Mouse (Mus musculus) lung, postnatal 0 days (tissue): Measurements from ENCODE around the gene Pcnx2. TPM values are rescaled to one million over a fixed set of nuclear protein-coding genes. Genes with fewer than 3 reads are reported as not detected.

Experiments used
- ATAC-seq: fragments of 200-750 bp; cut with Nextera tagmentation; 2 replicates; pipeline ENCODE4 v1.8.0; 2017; ENCODE audit warnings: moderate library complexity
- DNase-seq: peaks from one replicate; pipeline ENCODE4 v3.0.0-alpha.2; 2016; ENCODE audit warnings: low spot score
- H3K27ac ChIP-seq: fragments of 300-500 bp; sonication (generic); 2 replicates; pipeline ENCODE4 v1.5.1; 2014; ENCODE audit warnings: antibody characterized with exemption, mild to moderate bottlenecking, low read length, mixed read lengths
- H3K27me3 ChIP-seq: fragments of 300-500 bp; sonication (generic); replicated peaks from 2 replicates; pipeline ENCODE4 v1.6.1; 2014; ENCODE audit warnings: low read length, mixed read lengths; ENCODE audit not compliant: insufficient read depth
- H3K36me3 ChIP-seq: fragments of 300-500 bp; sonication (generic); 2 replicates; pipeline ENCODE4 v1.6.1; 2014; ENCODE audit warnings: low read length, mixed read lengths; ENCODE audit not compliant: insufficient read depth
- H3K4me1 ChIP-seq: fragments of 300-500 bp; sonication (generic); 2 replicates; pipeline ENCODE4 v1.6.1; 2014; ENCODE audit warnings: antibody characterized with exemption, low read depth, low read length, mixed read lengths; ENCODE audit not compliant: insufficient read depth
- H3K4me2 ChIP-seq: fragments of 300-500 bp; sonication (generic); replicated peaks from 2 replicates; pipeline ENCODE4 v1.6.1; 2014; ENCODE audit warnings: low read depth, mild to moderate bottlenecking, low read length, moderate library complexity, mixed read lengths
- H3K4me3 ChIP-seq: fragments of 300-500 bp; sonication (generic); 2 replicates; pipeline ENCODE4 v1.5.1; 2014; ENCODE audit warnings: low read depth, low read length
- H3K9ac ChIP-seq: fragments of 300-500 bp; sonication (generic); replicated peaks from 2 replicates; pipeline ENCODE4 v1.6.1; 2014; ENCODE audit warnings: low read depth, mild to moderate bottlenecking
- H3K9me3 ChIP-seq: fragments of 300-500 bp; sonication (generic); 2 replicates; pipeline ENCODE4 v1.6.1; 2016; ENCODE audit warnings: low read length, mixed read lengths
- CTCF ChIP-seq: IDR thresholded peaks from 2 replicates; pipeline ENCODE4 v1.5.1; 2016; ENCODE audit warnings: antibody characterized with exemption, mild to moderate bottlenecking
- EP300 ChIP-seq: IDR thresholded peaks from 2 replicates; pipeline ENCODE4 v1.6.1; 2016; ENCODE audit warnings: antibody characterized with exemption, mild to moderate bottlenecking, control low read depth
- WGBS: fragments of 180-500 bp; shearing (Covaris S2); extraction: QIAGEN DNeasy Blood & Tissue Kit; methylation state at CpG from one replicate; pipeline ENCODE4 v1.1.7; 2014; 5-methylcytosine and 5-hydroxymethylcytosine counted together
- polyA plus RNA-seq: library from polyadenylated mRNA; unstranded; fragments of >200 nt; fragmentation: Nextera tagmentation; extraction: Ambion mirVana; gene quantifications from 2 replicates; pipeline ENCODE4 v1.2.1, GENCODE M21; 2015

Pcnx2 gene
- polyA plus RNA-seq, 1 experiment from 2014 or later = 0.18 TPM

GRCm38 (mm10) chr8:125725037-125725820 is 172.9 kb downstream of the Pcnx2 start:
- H3K4me2 ChIP-seq = no peak overlapping the region
- ATAC-seq (peak; percentile 46), DNase-seq (peak; percentile 62)
- H3K36me3 ChIP-seq = no peaks in the 10 kb centered on the region
- no peaks in the 10 kb centered on the region for H3K9me3 ChIP-seq
- H3K4me3 ChIP-seq = no peak overlapping the region
- 73% methylated on average over 6 of the region's 6 CpGs for WGBS
- TF ChIP-seq EP300 = no peak
- TF ChIP-seq CTCF = no peak
- H3K4me1 ChIP-seq = no peaks in the 10 kb centered on the region
- no peak overlapping the region for H3K27ac ChIP-seq
- no peaks in the 10 kb centered on the region for H3K27me3 ChIP-seq
- no peak overlapping the region for H3K9ac ChIP-seq

- Histone ChIP-seq H3K4me3 (no peak overlapping the region), H3K27ac (no peak overlapping the region), H3K9ac (no peak overlapping the region), H3K4me1 (no peaks in the 10 kb centered on the region), H3K9me3 (no peaks in the 10 kb centered on the region), H3K27me3 (no peaks in the 10 kb centered on the region), H3K36me3 (no peaks in the 10 kb centered on the region), H3K4me2 (no peak overlapping the region)
- ATAC-seq (no peak), DNase-seq (no peak)
- 91% methylated on average over 6 of the region's 6 CpGs for WGBS
- TF ChIP-seq EP300 = no peak
Observed at GRCm38 (mm10) chr8:125723437-125723836, 174.7 kb downstream of the Pcnx2 start.

GRCm38 (mm10) chr8:125722675-125723074 is 175.4 kb downstream of the Pcnx2 start:
- no peak for TF ChIP-seq CTCF
- no peak for TF ChIP-seq EP300
- DNase-seq (no peak), ATAC-seq (no peak)
- no peak overlapping the region for H3K4me3 ChIP-seq
- no peak overlapping the region for H3K4me2 ChIP-seq
- H3K9ac ChIP-seq = no peak overlapping the region
- no peak overlapping the region for H3K27ac ChIP-seq
- H3K9me3 ChIP-seq = no peaks in the 10 kb centered on the region
- H3K4me1 ChIP-seq = no peaks in the 10 kb centered on the region
- no peaks in the 10 kb centered on the region for H3K36me3 ChIP-seq
- no peaks in the 10 kb centered on the region for H3K27me3 ChIP-seq
- 86% methylated on average over 7 of the region's 7 CpGs for WGBS

GRCm38 (mm10) chr8:125718914-125719313 is 179.2 kb downstream of the Pcnx2 start:
- Histone ChIP-seq H3K4me2 (no peak overlapping the region), H3K36me3 (no peaks in the 10 kb centered on the region), H3K4me1 (no peaks in the 10 kb centered on the region), H3K27me3 (no peaks in the 10 kb centered on the region), H3K27ac (no peak overlapping the region), H3K4me3 (no peak overlapping the region), H3K9me3 (no peaks in the 10 kb centered on the region), H3K9ac (no peak overlapping the region)
- ATAC-seq (no peak), DNase-seq (peak; percentile 14)
- WGBS = 63% methylated on average over 4 of the region's 4 CpGs
- TF ChIP-seq EP300 (no peak), CTCF (peak; percentile 65)

GRCm38 (mm10) chr8:125716613-125717012 is 181.5 kb downstream of the Pcnx2 start:
- H3K27ac ChIP-seq = no peak overlapping the region
- H3K4me1 ChIP-seq = no peaks in the 10 kb centered on the region
- WGBS = 43% methylated on average over 7 of the region's 7 CpGs
- TF ChIP-seq CTCF (no peak), EP300 (no peak)
- ATAC-seq = no peak
- H3K36me3 ChIP-seq = no peaks in the 10 kb centered on the region
- H3K9ac ChIP-seq = no peak overlapping the region
- no peak for DNase-seq
- no peak overlapping the region for H3K4me2 ChIP-seq
- no peaks in the 10 kb centered on the region for H3K9me3 ChIP-seq
- H3K27me3 ChIP-seq = no peaks in the 10 kb centered on the region
- no peak overlapping the region for H3K4me3 ChIP-seq

- Histone ChIP-seq H3K4me1 (no peaks in the 10 kb centered on the region), H3K36me3 (no peaks in the 10 kb centered on the region), H3K4me2 (no peak overlapping the region), H3K9ac (no peak overlapping the region), H3K27me3 (no peaks in the 10 kb centered on the region), H3K27ac (no peak overlapping the region), H3K9me3 (no peaks in the 10 kb centered on the region), H3K4me3 (no peak overlapping the region)
- no peak for TF ChIP-seq CTCF
- TF ChIP-seq EP300 = no peak
- 47% methylated on average over 4 of the region's 4 CpGs for WGBS
- no peak for DNase-seq
- ATAC-seq = no peak
Observed at GRCm38 (mm10) chr8:125716211-125716610, 181.9 kb downstream of the Pcnx2 start.
